Mouse (Mus musculus): ENCODE measurements at regions not wholly inside any gene's neighbourhood (a gene's known extent, or its start where the extent isn't known, plus 50 kb on each side); places are given as distances from the start of the nearest gene placed in this dataset. TPM values are rescaled to one million over a fixed set of nuclear protein-coding genes. Genes with fewer than 3 reads are reported as not detected.
A peak's percentile ranks its signal among the peaks of the same experiment; 100 is the strongest.

- Histone ChIP-seq H3K27ac (ENCODE audit: low read depth, low read length) (peak overlapping the region; percentile 86), H3K36me3 (ENCODE audit: control insufficient read depth, insufficient read depth, low read length) (no peaks in the 10 kb centered on the region), H3K9me3 (ENCODE audit: control insufficient read depth, low read length) (no peaks in the 10 kb centered on the region), H3K4me2 (ENCODE audit: low read depth, low read length, severe bottlenecking) (no peak overlapping the region), H3K27me3 (ENCODE audit: control insufficient read depth, insufficient read depth, low read length) (no peaks in the 10 kb centered on the region), H3K9ac (ENCODE audit: low read length) (peak overlapping the region; percentile 35; the same call in 1 of the 2 replicates), H3K4me1 (replicated peaks; ENCODE audit: control insufficient read depth, insufficient read depth, low read length) (peaks cover 9% of the 10 kb centered on the region; the same call in 1 of the 2 replicates), H3K4me3 (ENCODE audit: low read depth, low read length) (no peak overlapping the region)
- no peak for ATAC-seq (replicated peaks; ENCODE audit: low FRiP score)
- DNase-seq (ENCODE audit: low spot score): no peak
- 35% methylated on average over 4 of the region's 4 CpGs for WGBS
These were observed 74.3 kb upstream of the Zcchc13 start for GRCm38 (mm10) chrX:103556046-103556445.

GRCm38 (mm10) chrX:103556681-103557490, 73.5 kb upstream of the Zcchc13 start:
- ATAC-seq (replicated peaks; ENCODE audit: low FRiP score): no peak
- no peak for DNase-seq (ENCODE audit: low spot score)
- H3K9ac ChIP-seq (ENCODE audit: low read length): peak overlapping the region; percentile 35; the same call in 1 of the 2 replicates
- H3K4me1 ChIP-seq (replicated peaks; ENCODE audit: control insufficient read depth, insufficient read depth, low read length): peaks cover 9% of the 10 kb centered on the region; the same call in 1 of the 2 replicates
- 38% methylated on average over 7 of the region's 7 CpGs for WGBS
- no peak overlapping the region for H3K4me2 ChIP-seq (ENCODE audit: low read depth, low read length, severe bottlenecking)
- no peaks in the 10 kb centered on the region for H3K36me3 ChIP-seq (ENCODE audit: control insufficient read depth, insufficient read depth, low read length)
- no peaks in the 10 kb centered on the region for H3K27me3 ChIP-seq (ENCODE audit: control insufficient read depth, insufficient read depth, low read length)
- H3K4me3 ChIP-seq (ENCODE audit: low read depth, low read length): no peak overlapping the region
- no peaks in the 10 kb centered on the region for H3K9me3 ChIP-seq (ENCODE audit: control insufficient read depth, low read length)
- H3K27ac ChIP-seq (ENCODE audit: low read depth, low read length): peak overlapping the region; percentile 86

GRCm38 (mm10) chrX:103557496-103557895, 72.9 kb upstream of the Zcchc13 start:
- DNase-seq (ENCODE audit: low spot score): no peak
- 88% methylated on average over 4 of the region's 4 CpGs for WGBS
- no peak for ATAC-seq (replicated peaks; ENCODE audit: low FRiP score)

GRCm38 (mm10) chrX:103563531-103564246, 66.7 kb upstream of the Zcchc13 start:
- Histone ChIP-seq H3K27me3 (ENCODE audit: control insufficient read depth, insufficient read depth, low read length) (no peaks in the 10 kb centered on the region), H3K4me1 (replicated peaks; ENCODE audit: control insufficient read depth, insufficient read depth, low read length) (no peaks in the 10 kb centered on the region), H3K9me3 (ENCODE audit: control insufficient read depth, low read length) (no peaks in the 10 kb centered on the region), H3K36me3 (ENCODE audit: control insufficient read depth, insufficient read depth, low read length) (no peaks in the 10 kb centered on the region), H3K4me2 (ENCODE audit: low read depth, low read length, severe bottlenecking) (no peak overlapping the region), H3K27ac (ENCODE audit: low read depth, low read length) (peak overlapping the region; percentile 53), H3K9ac (ENCODE audit: low read length) (no peak overlapping the region), H3K4me3 (ENCODE audit: low read depth, low read length) (no peak overlapping the region)
- DNase-seq (ENCODE audit: low spot score) (peak; percentile 55), ATAC-seq (replicated peaks; ENCODE audit: low FRiP score) (peak; percentile 90)
- WGBS: 78% methylated on average over 8 of the region's 8 CpGs

More at GRCm38 (mm10) chrX:103557496-103557895, 72.9 kb upstream of the Zcchc13 start:
- Histone ChIP-seq H3K4me3 (ENCODE audit: low read depth, low read length) (no peak overlapping the region), H3K27ac (ENCODE audit: low read depth, low read length) (no peak overlapping the region), H3K4me2 (ENCODE audit: low read depth, low read length, severe bottlenecking) (no peak overlapping the region), H3K9me3 (ENCODE audit: control insufficient read depth, low read length) (no peaks in the 10 kb centered on the region), H3K9ac (ENCODE audit: low read length) (no peak overlapping the region), H3K36me3 (ENCODE audit: control insufficient read depth, insufficient read depth, low read length) (no peaks in the 10 kb centered on the region), H3K4me1 (replicated peaks; ENCODE audit: control insufficient read depth, insufficient read depth, low read length) (peaks cover 9% of the 10 kb centered on the region; the same call in 1 of the 2 replicates), H3K27me3 (ENCODE audit: control insufficient read depth, insufficient read depth, low read length) (no peaks in the 10 kb centered on the region)

GRCm38 (mm10) chrX:103573344-103573743, 57.0 kb upstream of the Zcchc13 start:
- no peak overlapping the region for H3K4me3 ChIP-seq (ENCODE audit: low read depth, low read length)
- H3K27me3 ChIP-seq (ENCODE audit: control insufficient read depth, insufficient read depth, low read length): no peaks in the 10 kb centered on the region
- DNase-seq (ENCODE audit: low spot score) (no peak), ATAC-seq (replicated peaks; ENCODE audit: low FRiP score) (no peak)
- 86% methylated on average over 4 of the region's 4 CpGs for WGBS
- no peak overlapping the region for H3K4me2 ChIP-seq (ENCODE audit: low read depth, low read length, severe bottlenecking)
- no peaks in the 10 kb centered on the region for H3K4me1 ChIP-seq (replicated peaks; ENCODE audit: control insufficient read depth, insufficient read depth, low read length)
- no peaks in the 10 kb centered on the region for H3K9me3 ChIP-seq (ENCODE audit: control insufficient read depth, low read length)
- no peak overlapping the region for H3K9ac ChIP-seq (ENCODE audit: low read length)
- no peak overlapping the region for H3K27ac ChIP-seq (ENCODE audit: low read depth, low read length)
- no peaks in the 10 kb centered on the region for H3K36me3 ChIP-seq (ENCODE audit: control insufficient read depth, insufficient read depth, low read length)

GRCm38 (mm10) chrX:103579484-103579883, 50.9 kb upstream of the Zcchc13 start:
- ATAC-seq (replicated peaks; ENCODE audit: low FRiP score): no peak
- Histone ChIP-seq H3K4me1 (replicated peaks; ENCODE audit: control insufficient read depth, insufficient read depth, low read length) (no peaks in the 10 kb centered on the region), H3K36me3 (ENCODE audit: control insufficient read depth, insufficient read depth, low read length) (no peaks in the 10 kb centered on the region; the same call in 1 of the 2 replicates), H3K9me3 (ENCODE audit: control insufficient read depth, low read length) (no peaks in the 10 kb centered on the region), H3K27me3 (ENCODE audit: control insufficient read depth, insufficient read depth, low read length) (no peaks in the 10 kb centered on the region), H3K9ac (ENCODE audit: low read length) (no peak overlapping the region), H3K4me2 (ENCODE audit: low read depth, low read length, severe bottlenecking) (no peak overlapping the region), H3K4me3 (ENCODE audit: low read depth, low read length) (no peak overlapping the region), H3K27ac (ENCODE audit: low read depth, low read length) (no peak overlapping the region)
- no peak for DNase-seq (ENCODE audit: low spot score)
- WGBS: 91% methylated on average over 5 of the region's 5 CpGs

MicroRNA genes in the stretch of these regions (microRNA counts, 519-probe panel; counts per million panel counts)
- microRNA mmu-miR-374 (5,625 counts per million, percentile 73 among the panel's probes with 10 or more counts), microRNA mmu-miR-421 (4,991 counts per million, percentile 54 among the panel's probes with 10 or more counts)

Small RNAs in the stretch of these regions (microRNA-seq; reads per million reads assigned to microRNA genes)
- gene Mir374b (ENCODE audit: insufficient number of aligned reads): not detected
- gene Mir374c (ENCODE audit: insufficient number of aligned reads): not detected
- gene Mir421 (ENCODE audit: insufficient number of aligned reads): 1,444 reads per million, percentile 72 among the genes with 10 or more reads in this experiment

All from forebrain, embryonic 11.5 days (tissue).